Mouse (Mus musculus) midbrain, embryonic 11.5 days (tissue): ENCODE data around the gene Setdb2. TPM values are rescaled to one million over a fixed set of nuclear protein-coding genes. Genes with fewer than 3 reads are reported as not detected.

Source experiments
- ATAC-seq: fragments of 200-750 bp; cut with Nextera tagmentation; 2 replicates; pipeline ENCODE4 v1.8.0; 2017; ENCODE audit warnings: moderate TSS enrichment, moderate library complexity; ENCODE audit not compliant: low FRiP score
- DNase-seq: peaks from one replicate; pipeline ENCODE4 v3.0.0; 2015; ENCODE audit warnings: low spot score; ENCODE audit errors: missing footprints
- H3K27ac ChIP-seq: fragments of 300-500 bp; sonication (generic); 2 replicates; pipeline ENCODE4 v1.5.1; 2014; ENCODE audit warnings: low read depth, low read length
- H3K27me3 ChIP-seq: fragments of 300-500 bp; sonication (generic); 2 replicates; pipeline ENCODE4 v1.6.1; 2014; ENCODE audit warnings: mild to moderate bottlenecking, low read length, moderate library complexity, mixed read lengths; ENCODE audit not compliant: control insufficient read depth, insufficient read depth
- H3K36me3 ChIP-seq: fragments of 300-500 bp; sonication (generic); 2 replicates; pipeline ENCODE4 v1.6.1; 2014; ENCODE audit warnings: mild to moderate bottlenecking, low read length, moderate library complexity, mixed read lengths; ENCODE audit not compliant: control insufficient read depth, insufficient read depth
- H3K4me1 ChIP-seq: fragments of 300-500 bp; sonication (generic); 2 replicates; pipeline ENCODE4 v1.6.1; 2014; ENCODE audit warnings: low read length; ENCODE audit not compliant: control insufficient read depth, insufficient read depth
- H3K4me2 ChIP-seq: fragments of 300-500 bp; sonication (generic); 2 replicates; pipeline ENCODE4 v1.6.1; 2014; ENCODE audit warnings: mild to moderate bottlenecking, moderate library complexity
- H3K4me3 ChIP-seq: fragments of 300-500 bp; sonication (generic); 2 replicates; pipeline ENCODE4 v1.5.1; 2014; ENCODE audit warnings: low read depth, low read length
- H3K9ac ChIP-seq: fragments of 300-500 bp; sonication (generic); 2 replicates; pipeline ENCODE4 v1.6.1; 2014; ENCODE audit warnings: low read length
- H3K9me3 ChIP-seq: fragments of 300-500 bp; sonication (generic); 2 replicates; pipeline ENCODE4 v1.6.1; 2016; ENCODE audit warnings: low read length; ENCODE audit not compliant: control insufficient read depth
- WGBS: fragments of 180-500 bp; shearing (Covaris S2); extraction: QIAGEN DNeasy Blood & Tissue Kit; methylation state at CpG from one replicate; pipeline ENCODE4 v1.1.7; 2014; 5-methylcytosine and 5-hydroxymethylcytosine counted together
- polyA plus RNA-seq: library from polyadenylated mRNA; unstranded; fragments of >200 nt; fragmentation: Nextera tagmentation; extraction: Ambion mirVana; gene quantifications from 2 replicates; pipeline ENCODE4 v1.2.1, GENCODE M21; 2014

The Setdb2 gene
- 13.1 and 13.7 TPM in 2 replicates for polyA plus RNA-seq

GRCm38 (mm10) chr14:59440558-59441471 lies at the start of gene Setdb2, which contains the start of gene Cab39l:
Setdb2 (minus strand) TSS chr14:59440884.
Cab39l (plus strand) TSS chr14:59440972.
- Histone ChIP-seq H3K27me3 (no peaks in the 10 kb centered on the region), H3K9me3 (no peaks in the 10 kb centered on the region), H3K4me1 (no peaks in the 10 kb centered on the region), H3K36me3 (no peaks in the 10 kb centered on the region), H3K9ac (peak within 1 kb of the TSS; percentile 78), H3K4me3 (peak within 1 kb of the TSS; percentile 68), H3K4me2 (peak within 1 kb of the TSS; percentile 59), H3K27ac (peak within 1 kb of the TSS; percentile 64)
- peak; percentile 100 for ATAC-seq
- under 1% methylated on average over 60 of the region's 66 CpGs for WGBS
- peak; percentile 98 for DNase-seq

GRCm38 (mm10) chr14:59485247-59485810 lies 44.6 kb upstream of the Setdb2 start:
- no peaks in the 10 kb centered on the region for H3K9me3 ChIP-seq
- no peak overlapping the region for H3K4me2 ChIP-seq
- ATAC-seq (no peak), DNase-seq (no peak)
- no peak overlapping the region for H3K4me3 ChIP-seq
- H3K9ac ChIP-seq = no peak overlapping the region
- no peak overlapping the region for H3K27ac ChIP-seq
- no peaks in the 10 kb centered on the region for H3K36me3 ChIP-seq
- H3K4me1 ChIP-seq = no peaks in the 10 kb centered on the region
- no peaks in the 10 kb centered on the region for H3K27me3 ChIP-seq
- 94% methylated on average over 4 of the region's 4 CpGs for WGBS

- Histone ChIP-seq H3K9me3 (no peaks in the 10 kb centered on the region), H3K4me1 (no peaks in the 10 kb centered on the region), H3K36me3 (no peaks in the 10 kb centered on the region), H3K9ac (no peak overlapping the region), H3K27ac (no peak overlapping the region), H3K4me2 (no peak overlapping the region), H3K4me3 (no peak overlapping the region), H3K27me3 (no peaks in the 10 kb centered on the region)
- DNase-seq (no peak), ATAC-seq (no peak)
- 77% methylated on average over 6 of the region's 6 CpGs for WGBS
Observed at GRCm38 (mm10) chr14:59478699-59479098, 38.0 kb upstream of the Setdb2 start.

- Histone ChIP-seq H3K9ac (no peak overlapping the region), H3K27ac (no peak overlapping the region), H3K4me2 (no peak overlapping the region), H3K4me1 (no peaks in the 10 kb centered on the region), H3K9me3 (no peaks in the 10 kb centered on the region), H3K4me3 (no peak overlapping the region), H3K27me3 (no peaks in the 10 kb centered on the region), H3K36me3 (no peaks in the 10 kb centered on the region)
- WGBS = 93% methylated on average over 1 of the region's 1 CpGs
- no peak for DNase-seq
- no peak for ATAC-seq
Observed at GRCm38 (mm10) chr14:59470781-59471180, 30.1 kb upstream of the Setdb2 start.

GRCm38 (mm10) chr14:59467798-59468197 lies 27.1 kb upstream of the Setdb2 start:
- no peak overlapping the region for H3K4me2 ChIP-seq
- H3K9me3 ChIP-seq = no peaks in the 10 kb centered on the region
- ATAC-seq (no peak), DNase-seq (no peak)
- 64% methylated on average over 1 of the region's 1 CpGs for WGBS
- no peaks in the 10 kb centered on the region for H3K36me3 ChIP-seq
- H3K27ac ChIP-seq = no peak overlapping the region
- no peaks in the 10 kb centered on the region for H3K27me3 ChIP-seq
- no peak overlapping the region for H3K4me3 ChIP-seq
- H3K4me1 ChIP-seq = no peaks in the 10 kb centered on the region
- H3K9ac ChIP-seq = no peak overlapping the region

- ATAC-seq (no peak), DNase-seq (no peak)
- Histone ChIP-seq H3K36me3 (no peaks in the 10 kb centered on the region), H3K4me3 (no peak overlapping the region), H3K27ac (no peak overlapping the region), H3K27me3 (no peaks in the 10 kb centered on the region), H3K4me1 (no peaks in the 10 kb centered on the region), H3K9me3 (no peaks in the 10 kb centered on the region), H3K9ac (no peak overlapping the region), H3K4me2 (no peak overlapping the region)
- 89% methylated on average over 2 of the region's 2 CpGs for WGBS
Observed at GRCm38 (mm10) chr14:59466503-59466902, 25.8 kb upstream of the Setdb2 start.

- DNase-seq = no peak
- H3K27ac ChIP-seq = no peak overlapping the region
- no peak overlapping the region for H3K4me3 ChIP-seq
- no peaks in the 10 kb centered on the region for H3K4me1 ChIP-seq
- H3K27me3 ChIP-seq = no peaks in the 10 kb centered on the region
- H3K9ac ChIP-seq = no peak overlapping the region
- ATAC-seq = no peak
- H3K4me2 ChIP-seq = no peak overlapping the region
- peaks cover 6% of the 10 kb centered on the region for H3K9me3 ChIP-seq
- H3K36me3 ChIP-seq = no peaks in the 10 kb centered on the region
Observed at GRCm38 (mm10) chr14:59447981-59448380, 7.3 kb upstream of the Setdb2 start.

GRCm38 (mm10) chr14:59445421-59445820 lies 4.7 kb upstream of the Setdb2 start:
- no peaks in the 10 kb centered on the region for H3K27me3 ChIP-seq
- WGBS = 88% methylated on average over 1 of the region's 1 CpGs
- no peak for DNase-seq
- H3K9me3 ChIP-seq = peaks cover 6% of the 10 kb centered on the region
- H3K4me2 ChIP-seq = no peak overlapping the region
- no peaks in the 10 kb centered on the region for H3K36me3 ChIP-seq
- no peak overlapping the region for H3K9ac ChIP-seq
- H3K4me3 ChIP-seq = no peak overlapping the region
- no peak for ATAC-seq
- H3K27ac ChIP-seq = no peak overlapping the region
- H3K4me1 ChIP-seq = no peaks in the 10 kb centered on the region

GRCm38 (mm10) chr14:59441472-59441805 lies 755 bp upstream of the Setdb2 start:
- H3K4me1 ChIP-seq = no peaks in the 10 kb centered on the region
- no peaks in the 10 kb centered on the region for H3K9me3 ChIP-seq
- no peaks in the 10 kb centered on the region for H3K27me3 ChIP-seq
- H3K4me2 ChIP-seq = peak overlapping the region; percentile 59
- H3K4me3 ChIP-seq = peak overlapping the region; percentile 68
- H3K27ac ChIP-seq = peak overlapping the region; percentile 64; the same call in 1 of the 2 replicates
- DNase-seq (no peak), ATAC-seq (no peak)
- peak overlapping the region; percentile 78 for H3K9ac ChIP-seq
- no peaks in the 10 kb centered on the region for H3K36me3 ChIP-seq
- 12% methylated on average over 6 of the region's 6 CpGs for WGBS
